Mouse (Mus musculus): Measurements from ENCODE around the gene Cdr1.

DNA sequence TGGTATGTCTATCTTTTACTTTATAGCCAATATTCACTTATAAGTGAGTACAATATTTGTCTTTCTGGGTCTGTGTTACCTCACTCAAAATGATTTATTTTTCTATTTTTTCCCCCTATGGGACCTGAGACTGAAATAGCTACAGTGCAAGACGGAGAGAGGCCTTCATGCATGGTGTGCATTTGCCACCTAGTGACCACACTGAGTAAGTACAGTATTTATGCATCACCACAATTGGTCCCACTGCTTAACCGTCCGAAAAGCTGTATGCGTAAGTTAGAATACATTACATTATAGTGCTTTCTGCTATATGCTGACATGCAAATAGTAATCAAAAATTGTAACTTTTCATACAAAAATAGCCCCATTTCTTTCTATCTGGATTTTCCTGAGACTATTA is 50.8 kb downstream of the Cdr1 start:
- no peak for TF ChIP-seq POLR2A (IDR thresholded peaks at IDR 0.05; ENCODE audit: borderline replicate concordance, control insufficient read depth, low read depth, low read length)
- no peak for TF ChIP-seq CTCF (IDR thresholded peaks at IDR 0.05; ENCODE audit: control insufficient read depth, insufficient read depth, low read length)
